Mouse (Mus musculus) mature B cell (primary cell): ENCODE results near the gene Gm5737.

ENCODE experiments used
- in situ Hi-C: fragments of 300-500 bp; cut with MboI; formaldehyde crosslinking; loops from 2 replicates; pipeline ENCODE4 v1.14.3; 2019

Gm5737 gene

DNA sequence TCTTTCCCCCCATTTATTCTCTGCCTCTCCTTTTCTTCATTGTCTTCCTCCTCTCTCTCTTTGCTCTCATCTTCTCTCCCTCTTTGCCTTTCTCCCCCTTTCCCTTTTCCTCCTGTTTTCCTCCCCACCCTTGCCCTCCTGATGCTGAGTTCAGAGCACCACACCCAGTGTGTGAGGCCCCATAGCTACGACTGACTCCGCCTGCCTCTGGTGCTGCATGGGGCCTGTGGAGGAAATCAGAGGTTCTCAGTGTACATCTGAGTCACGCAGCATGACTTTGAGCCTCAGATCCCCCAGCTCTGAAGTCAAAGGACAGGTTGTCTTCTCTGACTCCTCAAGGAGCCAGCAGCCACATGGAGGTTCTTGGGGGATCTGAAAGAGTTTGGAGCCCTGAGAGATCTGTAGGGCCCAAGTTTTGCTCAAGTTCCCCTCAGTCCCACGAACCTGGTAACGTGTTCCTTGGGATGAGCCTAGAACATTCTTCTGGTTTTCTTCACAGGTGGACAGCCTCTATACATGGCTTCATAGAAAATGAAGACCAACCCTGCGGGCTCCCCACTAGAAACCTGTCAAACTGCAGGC, at the start of gene Gm5737:
Gene Gm5737, plus strand, starts transcription at position 532 of the 582 bp plus-strand sequence.
- in situ Hi-C loops = no loop called here

DNA sequence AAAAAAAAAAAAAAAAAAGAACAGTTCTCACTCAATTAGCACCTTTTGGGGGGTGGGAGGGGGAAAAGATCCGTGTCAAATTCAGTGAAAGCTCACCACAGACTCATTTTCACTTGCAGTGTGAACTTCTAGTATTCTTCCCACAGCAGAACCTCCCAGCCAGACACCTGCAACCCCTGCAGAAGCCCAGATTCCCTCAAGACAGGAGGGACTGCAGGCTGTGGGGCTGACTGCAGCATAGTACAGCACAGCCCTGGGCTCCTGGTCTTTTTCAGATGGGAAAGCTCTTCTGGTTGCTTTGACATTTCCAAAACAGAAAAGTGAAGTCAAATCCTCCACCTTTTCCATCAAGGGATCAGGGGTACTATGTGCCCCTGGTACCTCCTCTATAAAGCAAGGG, 44.8 kb upstream of the Gm5737 start:
- in situ Hi-C loops = no loop called here

DNA sequence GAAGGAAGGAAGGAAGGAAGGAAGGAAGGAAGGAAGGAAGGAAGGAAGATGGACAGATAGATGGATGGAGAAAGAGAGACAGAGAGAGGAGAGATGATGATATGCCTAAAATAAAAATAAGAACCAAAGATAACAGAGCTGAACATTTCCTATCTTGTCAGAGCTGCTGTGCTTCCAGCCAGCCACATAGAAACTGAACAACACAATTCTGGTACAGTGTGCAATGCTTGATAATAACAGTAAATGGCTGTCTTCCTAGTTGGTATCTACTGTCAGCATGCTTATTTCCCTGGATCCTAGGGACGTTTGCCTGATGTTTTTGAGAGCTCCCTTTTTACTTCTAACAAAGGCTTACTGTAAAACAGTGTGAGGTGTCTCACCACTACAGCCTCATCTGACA, 40.8 kb upstream of the Gm5737 start:
- in situ Hi-C loops = no loop called here

DNA sequence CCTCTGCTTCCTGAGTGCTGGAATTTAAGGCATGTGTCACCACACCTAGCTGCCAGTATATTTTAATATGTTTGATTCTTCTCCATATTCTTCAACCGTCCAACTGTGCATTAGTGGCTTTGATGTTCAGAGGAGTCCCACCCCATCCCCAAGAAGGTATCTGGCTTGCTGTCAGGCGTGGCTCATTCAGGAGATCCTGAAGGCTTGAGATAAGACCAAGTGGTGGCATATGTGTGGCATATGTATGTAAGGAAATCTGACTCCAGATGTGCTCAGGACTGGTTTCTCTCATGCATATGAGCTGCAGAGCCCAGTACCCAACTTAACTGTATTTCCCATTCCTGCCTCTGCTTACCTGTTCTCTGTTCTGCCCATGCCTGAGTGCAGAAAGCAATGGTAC, 34.2 kb upstream of the Gm5737 start:
- in situ Hi-C loops = no loop called here

DNA sequence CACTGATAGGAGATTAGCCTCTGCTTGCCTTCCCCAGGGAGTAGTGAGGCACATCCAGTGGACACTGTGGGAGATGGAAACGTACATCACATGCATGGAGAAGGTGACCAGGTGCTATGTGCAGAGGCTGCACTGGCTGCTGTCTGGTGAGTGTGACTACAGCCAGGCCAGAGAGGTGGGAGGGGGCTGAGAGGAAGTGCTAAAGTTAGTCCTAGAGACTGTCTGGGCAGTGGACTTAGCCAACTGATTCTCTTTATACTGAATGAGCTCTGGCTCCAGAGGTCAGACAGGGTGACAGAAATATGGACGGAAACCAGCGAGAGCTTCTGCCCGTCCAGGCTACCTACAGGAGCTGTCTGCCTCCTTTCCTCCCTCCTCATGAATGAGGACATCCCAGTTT, 16.6 kb upstream of the Gm5737 start:
- in situ Hi-C loops = no loop called here

DNA sequence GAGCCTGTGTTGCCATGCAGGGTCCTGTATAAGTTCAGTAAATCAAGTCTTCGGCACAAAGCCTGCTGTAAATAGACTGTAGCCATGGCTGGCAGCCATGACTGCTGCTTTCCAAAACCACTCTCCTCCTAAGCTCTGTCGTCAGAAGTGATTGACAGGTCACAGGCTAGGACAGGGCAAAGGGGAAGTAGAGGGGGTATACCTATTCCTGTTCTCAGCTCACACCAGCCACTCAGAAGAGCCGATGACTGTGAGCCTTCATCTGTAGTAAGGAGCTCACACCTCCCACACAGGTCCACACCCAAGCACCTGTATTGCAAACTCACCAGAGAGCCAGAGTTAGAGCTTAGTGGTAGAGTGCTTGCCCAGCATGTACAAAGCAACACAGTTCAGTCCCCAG, 15.8 kb upstream of the Gm5737 start:
- in situ Hi-C loops = no loop called here

DNA sequence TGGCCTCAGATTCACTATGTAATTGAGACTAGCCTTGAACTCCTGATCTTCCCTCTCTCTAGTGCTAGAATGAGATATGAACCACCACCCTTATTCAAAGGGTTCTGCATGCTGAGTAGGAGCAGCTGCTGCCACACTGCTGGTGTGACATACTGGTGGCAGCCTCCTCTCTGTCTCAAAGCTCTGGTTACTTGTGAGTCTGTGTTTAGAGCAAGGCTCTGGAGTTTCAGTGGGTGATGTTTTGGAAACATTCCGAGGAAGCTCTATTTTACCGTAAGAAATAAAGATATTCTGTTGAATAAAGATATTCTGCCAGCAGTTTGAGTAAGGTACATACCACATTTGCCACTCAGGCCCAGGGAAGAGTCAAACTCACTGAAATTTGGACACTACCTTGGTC, 8.9 kb upstream of the Gm5737 start:
- in situ Hi-C loops = no loop called here

DNA sequence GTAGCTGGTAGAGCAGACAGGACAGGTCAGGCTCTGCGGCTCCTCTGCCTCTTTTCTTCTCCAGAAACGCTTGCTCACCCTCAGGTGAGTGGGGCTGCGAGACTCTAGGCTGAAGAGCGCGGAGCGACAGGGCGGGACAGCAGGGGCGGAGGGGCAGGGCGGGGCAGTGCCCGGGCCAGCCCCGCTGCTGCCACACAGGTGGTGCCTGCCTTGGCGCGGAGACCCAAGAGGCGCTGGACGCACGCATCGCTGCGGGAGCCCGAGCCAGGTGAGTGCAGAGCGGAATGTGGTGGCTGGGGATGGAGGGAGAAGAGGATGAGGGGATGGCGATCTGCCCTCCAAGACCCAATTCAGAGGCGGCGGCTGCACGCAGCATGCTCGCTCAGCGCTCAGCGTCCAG, 2.5 kb upstream of the Gm5737 start:
- in situ Hi-C loops = no loop called here

DNA sequence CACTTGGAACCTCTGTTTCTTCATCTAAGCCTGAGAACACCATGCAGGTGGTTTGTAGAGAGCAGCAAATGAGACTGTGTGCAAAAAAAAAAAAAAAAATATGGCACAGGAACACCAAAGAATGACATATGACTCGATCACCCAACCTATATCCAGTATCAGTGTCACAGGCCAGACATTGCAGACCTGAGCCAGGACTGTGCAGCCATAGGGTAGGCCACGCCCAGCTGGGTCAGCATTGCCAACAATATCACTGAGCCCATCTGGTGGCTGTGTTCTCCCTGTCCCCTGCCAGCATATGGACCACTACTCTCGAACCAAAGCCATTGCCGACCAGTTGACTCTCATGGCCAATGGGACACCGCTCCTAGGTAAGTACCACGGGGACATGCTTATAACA, 5.4 kb downstream of the Gm5737 start:
- in situ Hi-C loops = no loop called here

DNA sequence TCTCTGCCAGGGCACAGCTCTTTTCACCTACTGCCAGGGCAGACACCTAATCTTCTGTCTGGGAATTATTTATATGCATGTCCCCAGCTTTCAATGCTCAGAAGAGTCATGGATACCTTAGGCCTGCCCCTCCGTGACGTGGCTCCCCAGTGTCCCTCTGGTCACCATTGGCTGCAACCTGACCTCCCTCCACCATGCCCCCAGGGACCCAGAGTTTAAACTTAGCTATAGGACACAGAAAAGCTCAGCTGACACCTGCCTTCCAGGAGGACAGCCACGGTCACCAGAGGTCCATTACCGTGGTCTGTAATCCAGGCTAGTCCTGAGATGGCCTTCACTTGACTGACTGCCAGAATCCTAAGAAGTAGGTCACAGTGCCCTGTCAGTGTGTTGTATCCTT, 7.2 kb downstream of the Gm5737 start:
- in situ Hi-C loops = no loop called here

DNA sequence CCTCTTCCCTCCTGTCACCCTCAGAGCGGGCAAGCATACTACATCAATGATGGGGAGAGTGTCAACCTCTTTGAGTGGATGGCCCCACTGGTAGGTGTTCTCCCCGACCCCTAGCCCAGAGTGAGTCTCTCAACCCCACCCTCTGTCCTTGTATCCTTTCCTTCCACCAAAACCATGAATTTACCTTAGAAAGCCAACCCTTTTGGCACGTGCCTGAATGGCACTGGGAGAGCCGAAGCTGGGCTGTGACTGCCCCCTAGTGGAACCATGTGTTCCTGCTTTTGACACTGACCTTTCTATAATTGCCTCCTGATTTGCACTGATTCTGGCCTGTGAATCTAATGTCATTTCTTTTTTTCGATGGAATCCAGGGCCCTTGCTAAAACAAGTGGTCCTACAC, 11.1 kb downstream of the Gm5737 start:
- in situ Hi-C loops = no loop called here

DNA sequence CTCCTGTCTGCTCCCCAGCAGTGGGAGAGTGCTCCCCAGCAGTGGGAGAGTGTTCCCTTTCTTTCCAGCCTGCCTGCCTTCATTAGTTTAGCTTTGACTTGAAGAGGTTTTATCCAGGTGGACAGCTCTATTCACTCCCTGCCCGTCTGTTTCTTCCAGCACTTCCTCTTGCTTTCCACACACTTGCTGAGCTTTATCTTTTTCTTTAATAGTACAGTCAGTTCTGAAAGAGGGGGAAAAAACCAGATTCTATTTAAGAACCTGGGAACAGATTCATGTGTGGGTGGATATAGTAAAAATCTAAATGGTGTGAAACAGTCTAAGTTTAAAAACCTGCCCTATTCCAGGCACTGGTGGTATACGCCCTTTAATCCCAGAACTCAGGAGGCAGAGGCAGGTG, 12.9 kb downstream of the Gm5737 start:
- in situ Hi-C loops = loop anchor here (25.0 kb wide), 2 partner anchors 887 to 938 kb away; partner anchors contain the start of genes Dcun1d3, Lyrm1 and Usp31

DNA sequence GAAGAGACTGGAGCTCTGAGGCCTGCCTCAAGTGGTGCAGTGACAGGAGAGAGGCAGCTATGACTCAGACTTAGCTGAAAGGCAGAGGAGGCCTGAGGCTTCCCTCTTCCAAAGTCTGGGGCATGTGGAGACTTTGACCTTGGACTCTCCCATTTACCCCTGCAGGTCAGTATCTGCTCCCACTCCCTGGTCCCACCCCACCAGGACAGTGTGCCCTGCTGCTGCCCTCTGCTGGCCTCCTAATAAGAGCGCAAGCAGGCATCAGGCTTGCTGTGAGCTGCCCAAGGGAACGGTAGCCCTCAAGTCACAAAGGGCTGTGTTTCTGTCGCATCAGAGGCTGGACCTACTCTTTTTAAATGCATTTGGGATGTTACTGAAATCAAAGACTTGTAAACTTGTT, 14.2 kb downstream of the Gm5737 start:
- in situ Hi-C loops = loop anchor here (25.0 kb wide), 2 partner anchors 886 to 939 kb away; partner anchors contain the start of genes Dcun1d3, Lyrm1 and Usp31

DNA sequence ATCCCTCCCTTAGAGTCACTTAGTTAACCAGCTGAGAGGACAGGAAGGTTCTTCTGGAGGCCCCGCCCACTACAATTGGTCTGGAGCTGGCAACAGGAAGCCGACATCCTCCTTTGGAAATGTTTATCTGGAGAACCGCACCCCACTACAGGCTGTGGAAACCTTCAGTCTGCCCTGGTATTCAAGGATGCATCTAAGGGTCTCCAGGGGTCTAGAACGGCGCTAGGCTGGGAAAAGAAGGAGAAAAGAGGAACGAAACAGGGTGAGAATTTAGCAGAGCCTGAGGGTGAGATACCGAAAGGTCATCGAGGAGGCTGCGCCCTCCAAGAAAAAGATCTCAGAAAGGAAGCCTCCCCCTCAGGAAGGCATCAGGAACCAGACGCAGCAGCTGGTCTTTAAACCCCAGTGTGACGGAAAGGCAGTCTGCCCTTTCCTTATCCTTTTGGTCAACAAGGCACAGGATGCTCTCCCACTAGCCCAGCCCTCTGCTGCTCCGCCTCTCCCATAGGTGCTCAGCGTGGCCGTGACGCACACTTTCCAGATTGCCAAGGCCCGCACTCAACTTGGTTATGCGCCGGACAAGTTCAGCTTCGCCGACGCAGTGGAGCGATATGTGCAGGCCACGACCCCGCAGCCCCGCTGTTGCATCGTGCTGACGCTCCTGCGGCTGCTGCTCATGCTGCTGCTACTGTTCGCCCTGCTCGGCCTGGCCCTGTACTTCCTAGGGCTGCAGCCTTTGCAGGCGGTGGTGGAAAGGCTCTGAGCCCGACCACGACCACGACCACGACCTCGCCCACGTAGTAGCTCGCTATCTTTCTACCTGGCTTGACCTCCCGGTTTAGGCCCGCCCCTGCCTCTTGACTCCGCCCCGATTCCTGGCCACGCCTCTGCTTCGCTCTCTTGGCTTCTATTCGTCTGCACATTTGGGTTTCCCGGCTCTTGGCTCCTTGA, 18.5 kb downstream of the Gm5737 start:
- in situ Hi-C loops = loop anchor here (25.0 kb wide), 2 partner anchors 882 to 943 kb away; partner anchors contain the start of genes Dcun1d3, Lyrm1 and Usp31

DNA sequence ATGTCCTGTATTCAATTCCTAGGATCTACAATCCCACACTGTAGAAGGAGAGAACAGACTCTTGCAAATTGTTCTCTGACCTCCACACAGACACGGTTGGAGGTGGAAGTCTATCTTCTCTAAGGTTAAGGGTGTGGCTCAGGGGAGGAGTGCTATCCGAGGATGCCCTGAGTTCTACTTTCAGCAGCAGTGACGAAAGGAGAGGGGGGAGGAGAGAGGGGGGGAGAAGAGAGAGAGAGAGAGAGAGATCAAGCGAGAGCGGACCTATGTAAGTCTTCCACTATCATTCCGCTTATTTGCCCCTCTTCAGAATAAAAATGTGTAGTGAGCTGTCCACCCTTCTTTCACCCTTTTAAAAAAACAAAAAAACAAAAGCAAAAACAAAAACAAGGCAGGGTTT, 22.3 kb downstream of the Gm5737 start:
- in situ Hi-C loops = loop anchor here (25.0 kb wide), 2 partner anchors 878 to 947 kb away; partner anchors contain the start of genes Dcun1d3, Lyrm1 and Usp31

DNA sequence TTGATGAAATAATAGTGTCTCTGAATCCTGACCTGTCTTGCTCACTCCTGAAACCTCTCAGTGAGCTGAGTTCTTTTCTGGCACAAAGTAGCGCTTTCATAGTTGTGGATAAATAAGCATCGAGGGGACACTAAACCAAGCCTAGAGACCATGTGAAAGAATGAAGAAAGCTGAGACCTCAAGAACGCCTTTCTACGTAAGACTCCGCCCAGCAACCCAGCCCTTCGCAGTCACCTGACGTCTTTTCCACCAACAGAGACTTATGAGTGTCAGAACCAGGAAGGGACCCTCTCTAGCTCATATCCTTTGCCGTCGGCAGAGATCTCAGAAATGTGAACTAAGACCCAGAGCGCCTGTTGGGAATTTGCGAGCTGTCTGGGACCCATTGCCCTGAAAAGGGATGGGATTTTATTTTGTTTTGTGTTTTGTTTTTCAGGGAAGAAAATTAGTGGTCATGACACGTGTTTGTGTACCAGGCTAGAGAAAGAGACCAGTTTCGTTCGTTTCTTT, 22.8 kb downstream of the Gm5737 start:
- in situ Hi-C loops = loop anchor here (25.0 kb wide), 2 partner anchors 877 to 948 kb away; partner anchors contain the start of genes Dcun1d3, Lyrm1 and Usp31

DNA sequence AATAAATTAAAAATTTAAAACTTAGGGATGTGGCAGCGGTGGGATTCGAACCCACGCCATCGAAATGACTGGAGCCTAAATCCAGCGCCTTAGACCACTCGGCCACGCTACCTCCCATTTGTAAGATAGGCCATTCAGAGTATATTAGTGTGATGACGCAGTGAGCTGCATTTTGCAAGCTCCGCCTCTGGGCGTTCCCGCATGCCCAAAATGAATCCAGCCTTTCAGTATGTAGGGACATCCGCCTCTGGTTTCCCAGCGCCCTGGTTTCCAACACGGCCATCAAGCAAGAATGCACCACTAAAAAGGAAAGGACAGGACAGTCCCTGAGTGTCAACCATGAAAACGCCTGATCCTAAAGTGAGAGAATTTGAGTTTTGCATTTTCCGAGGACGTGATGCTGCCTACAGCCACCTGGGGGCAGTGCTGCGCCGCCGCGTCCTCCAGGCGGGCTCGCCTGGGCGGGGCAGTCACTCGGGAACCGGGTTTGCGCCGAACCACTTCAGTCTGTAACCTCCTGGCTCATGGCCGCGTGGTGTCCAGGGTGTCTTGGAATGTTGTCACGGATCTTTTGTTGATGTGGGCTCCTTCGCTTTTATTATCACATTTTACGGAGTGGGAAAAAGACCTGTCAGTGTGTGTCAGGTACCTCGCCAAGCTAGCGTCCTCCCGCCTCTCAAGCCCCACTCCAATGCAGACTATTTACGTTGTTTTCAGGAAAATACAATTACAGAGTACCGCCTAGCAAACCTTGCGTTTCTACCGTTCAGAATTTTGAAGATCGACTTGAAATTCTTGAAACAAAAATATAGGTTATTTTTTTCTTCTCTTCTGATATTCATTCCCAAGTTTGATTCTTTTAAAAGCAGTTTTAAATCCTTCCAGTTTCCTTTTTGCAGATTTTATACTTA, 23.5 kb downstream of the Gm5737 start:
- in situ Hi-C loops = loop anchor here (25.0 kb wide), 2 partner anchors 877 to 948 kb away; partner anchors contain the start of genes Dcun1d3, Lyrm1 and Usp31

DNA sequence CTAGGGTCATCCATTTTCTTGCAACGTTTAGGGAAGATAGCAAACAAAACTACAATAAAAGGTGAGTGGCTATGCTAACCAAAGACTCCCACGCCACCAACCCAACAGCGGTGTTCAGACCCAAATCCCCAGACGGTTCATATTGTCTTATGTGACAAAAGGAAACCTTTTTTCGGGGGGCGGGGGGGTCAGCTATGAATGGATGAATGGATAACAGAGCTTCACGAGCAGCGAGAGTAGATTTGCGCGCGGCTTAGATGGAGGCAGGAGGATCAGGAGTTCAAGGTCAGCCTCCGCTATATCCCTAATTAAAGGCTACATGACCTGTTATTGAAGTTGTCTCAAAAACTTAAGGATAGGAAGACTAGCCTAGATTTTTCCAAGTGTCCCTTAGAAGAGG, 24.2 kb downstream of the Gm5737 start:
- in situ Hi-C loops = loop anchor here (25.0 kb wide), 2 partner anchors 876 to 949 kb away; partner anchors contain the start of genes Dcun1d3, Lyrm1 and Usp31

DNA sequence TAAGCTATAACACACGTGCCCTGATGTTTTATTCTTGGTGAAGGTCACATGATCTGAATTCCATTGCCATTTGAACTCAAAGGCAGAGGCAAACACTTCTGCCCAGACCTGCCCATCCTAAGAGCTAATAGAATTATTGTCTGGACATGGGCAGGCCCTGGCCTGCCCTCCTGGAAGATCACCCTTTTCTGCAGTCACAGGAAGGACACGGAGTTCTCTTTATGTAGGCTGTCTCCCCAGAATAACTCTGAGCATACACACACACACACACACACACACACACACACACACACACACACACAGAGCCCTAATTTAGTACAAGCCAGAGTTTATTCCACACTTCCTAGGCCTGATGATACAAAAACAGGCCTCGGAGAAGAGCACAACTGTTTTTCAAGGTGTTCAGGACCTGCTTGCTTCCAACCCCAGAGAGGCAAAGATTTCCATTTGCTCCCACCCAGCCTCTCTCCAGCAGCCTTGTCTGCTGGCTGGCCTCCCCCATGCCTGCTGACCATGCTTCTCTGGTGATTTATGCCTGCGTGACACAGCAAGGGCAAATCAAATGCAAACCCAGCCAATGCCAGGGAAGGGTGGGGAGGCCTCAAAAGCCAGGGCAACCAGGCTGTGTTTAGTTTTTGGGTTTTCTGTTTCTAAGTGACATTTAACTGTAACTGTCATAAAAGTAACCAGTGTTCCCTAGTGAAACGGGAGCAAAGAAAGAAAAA, 26.4 kb downstream of the Gm5737 start:
- in situ Hi-C loops = loop anchor here (25.0 kb wide), 2 partner anchors 874 to 951 kb away; partner anchors contain the start of genes Dcun1d3, Lyrm1 and Usp31

DNA sequence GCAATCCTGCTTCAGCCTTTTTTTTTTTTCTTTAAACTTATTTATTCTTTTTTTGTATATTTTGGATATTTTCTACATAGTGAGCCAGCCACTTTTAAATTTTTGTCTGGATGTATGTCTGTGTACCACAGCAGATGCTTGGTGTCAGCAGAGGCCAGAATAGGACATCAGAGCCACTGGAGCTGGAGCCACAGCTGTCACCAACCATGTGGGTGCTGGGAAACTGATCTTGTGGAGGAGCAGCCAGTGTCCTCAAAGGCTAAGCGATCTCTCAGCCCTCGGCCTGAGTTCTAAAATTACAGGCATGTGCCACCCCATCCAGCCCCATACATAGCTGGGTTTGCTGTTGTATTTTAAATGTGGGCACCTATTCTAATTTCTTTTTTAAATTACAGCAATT, 27.6 kb downstream of the Gm5737 start:
- in situ Hi-C loops = loop anchor here (5.0 to 25.0 kb wide), 3 partner anchors 63 to 952 kb away; partner anchors contain the start of genes Dcun1d3, Lyrm1 and Usp31
